Mouse (Mus musculus) midbrain, embryonic 16.5 days (tissue): ENCODE results near the gene Lypd6. TPM values are rescaled to one million over a fixed set of nuclear protein-coding genes. Genes with fewer than 3 reads are reported as not detected.

Experiments
- ATAC-seq: fragments of 200-750 bp; cut with Nextera tagmentation; 2 replicates; pipeline ENCODE4 v1.8.0; 2017; ENCODE audit warnings: moderate TSS enrichment
- H3K27ac ChIP-seq: fragments of 300-500 bp; sonication (generic); 2 replicates; pipeline ENCODE4 v1.5.1; 2014; ENCODE audit warnings: mild to moderate bottlenecking, low read length, mixed read lengths
- H3K27me3 ChIP-seq: fragments of 300-500 bp; sonication (generic); 2 replicates; pipeline ENCODE4 v1.6.1; 2014; ENCODE audit warnings: low read depth, low read length, mixed read lengths; ENCODE audit not compliant: control insufficient read depth, insufficient read depth
- H3K36me3 ChIP-seq: fragments of 300-500 bp; sonication (generic); 2 replicates; pipeline ENCODE4 v1.6.1; 2014; ENCODE audit warnings: mild to moderate bottlenecking, low read length, moderate library complexity, mixed read lengths; ENCODE audit not compliant: control insufficient read depth, insufficient read depth
- H3K4me1 ChIP-seq: fragments of 300-500 bp; sonication (generic); 2 replicates; pipeline ENCODE4 v1.6.1; 2014; ENCODE audit warnings: mild to moderate bottlenecking, low read length, mixed read lengths; ENCODE audit not compliant: control insufficient read depth, insufficient read depth
- H3K4me2 ChIP-seq: fragments of 300-500 bp; sonication (generic); 2 replicates; pipeline ENCODE4 v1.6.1; 2014; ENCODE audit warnings: mild to moderate bottlenecking, low read length, mixed read lengths
- H3K4me3 ChIP-seq: fragments of 300-500 bp; sonication (generic); 2 replicates; pipeline ENCODE4 v1.5.1; 2014; ENCODE audit warnings: low read depth, mild to moderate bottlenecking, low read length, moderate library complexity, mixed read lengths
- H3K9ac ChIP-seq: fragments of 300-500 bp; sonication (generic); 2 replicates; pipeline ENCODE4 v1.6.1; 2014; ENCODE audit warnings: low read depth, low read length, mixed read lengths
- H3K9me3 ChIP-seq: fragments of 300-500 bp; sonication (generic); replicated peaks from 2 replicates; pipeline ENCODE4 v1.6.1; 2014; ENCODE audit warnings: mild to moderate bottlenecking, low read length, mixed read lengths; ENCODE audit not compliant: control insufficient read depth, poor library complexity, severe bottlenecking
- WGBS: fragments of 180-500 bp; shearing (Covaris S2); extraction: QIAGEN DNeasy Blood & Tissue Kit; methylation state at CpG from one replicate; pipeline ENCODE4 v1.1.7; 2014; 5-methylcytosine and 5-hydroxymethylcytosine counted together
- polyA plus RNA-seq: library from polyadenylated mRNA; unstranded; fragments of >200 nt; fragmentation: Nextera tagmentation; extraction: Ambion mirVana; gene quantifications from 2 replicates; pipeline ENCODE4 v1.2.1, GENCODE M21; 2015

The Lypd6 gene
- polyA plus RNA-seq, 1 experiment from 2014 or later: 14.4 TPM

- no peak for ATAC-seq
- H3K9me3 ChIP-seq: no peaks in the 10 kb centered on the region
- H3K4me3 ChIP-seq: no peak overlapping the region
- no peaks in the 10 kb centered on the region for H3K36me3 ChIP-seq
- no peaks in the 10 kb centered on the region for H3K27me3 ChIP-seq
- no peak overlapping the region for H3K9ac ChIP-seq
- 70% methylated on average over 7 of the region's 7 CpGs for WGBS
- H3K27ac ChIP-seq: no peak overlapping the region
- H3K4me1 ChIP-seq: peaks cover 13% of the 10 kb centered on the region; the same call in 1 of the 2 replicates
- no peak overlapping the region for H3K4me2 ChIP-seq
Observed at GRCm38 (mm10) chr2:50103850-50104503, 37.7 kb downstream of the Lypd6 start.

- Histone ChIP-seq H3K9me3 (no peaks in the 10 kb centered on the region), H3K27ac (no peak overlapping the region), H3K4me2 (no peak overlapping the region), H3K27me3 (no peaks in the 10 kb centered on the region), H3K9ac (no peak overlapping the region), H3K4me1 (peaks cover 9% of the 10 kb centered on the region; the same call in 1 of the 2 replicates), H3K4me3 (no peak overlapping the region), H3K36me3 (no peaks in the 10 kb centered on the region)
- no peak for ATAC-seq
- WGBS: 83% methylated on average over 3 of the region's 3 CpGs
Observed at GRCm38 (mm10) chr2:50105590-50105989, 39.4 kb downstream of the Lypd6 start.

GRCm38 (mm10) chr2:50105992-50106391 is 39.8 kb downstream of the Lypd6 start:
- no peak for ATAC-seq
- Histone ChIP-seq H3K9ac (no peak overlapping the region), H3K4me3 (no peak overlapping the region), H3K9me3 (no peaks in the 10 kb centered on the region), H3K4me2 (no peak overlapping the region), H3K36me3 (no peaks in the 10 kb centered on the region), H3K27me3 (no peaks in the 10 kb centered on the region), H3K4me1 (peaks cover 7% of the 10 kb centered on the region; the same call in 1 of the 2 replicates), H3K27ac (no peak overlapping the region)
- 85% methylated on average over 3 of the region's 3 CpGs for WGBS

- H3K9ac ChIP-seq: no peak overlapping the region
- H3K27ac ChIP-seq: no peak overlapping the region
- H3K9me3 ChIP-seq: no peaks in the 10 kb centered on the region
- no peaks in the 10 kb centered on the region for H3K27me3 ChIP-seq
- H3K36me3 ChIP-seq: no peaks in the 10 kb centered on the region
- no peak for ATAC-seq
- no peak overlapping the region for H3K4me3 ChIP-seq
- H3K4me2 ChIP-seq: no peak overlapping the region
- H3K4me1 ChIP-seq: peaks cover 2% of the 10 kb centered on the region; the same call in 1 of the 2 replicates
- 62% methylated on average over 3 of the region's 3 CpGs for WGBS
Observed at GRCm38 (mm10) chr2:50106879-50107278, 40.6 kb downstream of the Lypd6 start.

- Histone ChIP-seq H3K4me3 (no peak overlapping the region), H3K9ac (no peak overlapping the region), H3K4me2 (no peak overlapping the region), H3K27me3 (no peaks in the 10 kb centered on the region), H3K9me3 (no peaks in the 10 kb centered on the region), H3K27ac (0 out of 2 replicates have a peak overlapping the region, but pooled peaks have one; percentile 24), H3K4me1 (peaks cover 2% of the 10 kb centered on the region; the same call in 1 of the 2 replicates), H3K36me3 (no peaks in the 10 kb centered on the region)
- WGBS: 67% methylated on average over 10 of the region's 10 CpGs
- no peak for ATAC-seq
Observed at GRCm38 (mm10) chr2:50110167-50110566, 43.9 kb downstream of the Lypd6 start.

GRCm38 (mm10) chr2:50111169-50111568 is 44.9 kb downstream of the Lypd6 start:
- peak; percentile 25; the same call in 1 of the 2 replicates for ATAC-seq
- no peaks in the 10 kb centered on the region for H3K9me3 ChIP-seq
- 69% methylated on average over 3 of the region's 3 CpGs for WGBS
- no peak overlapping the region for H3K27ac ChIP-seq
- H3K4me2 ChIP-seq: no peak overlapping the region
- H3K36me3 ChIP-seq: no peaks in the 10 kb centered on the region
- H3K9ac ChIP-seq: no peak overlapping the region
- no peak overlapping the region for H3K4me3 ChIP-seq
- no peaks in the 10 kb centered on the region for H3K27me3 ChIP-seq
- peaks cover 2% of the 10 kb centered on the region; the same call in 1 of the 2 replicates for H3K4me1 ChIP-seq

GRCm38 (mm10) chr2:50111609-50112008 is 45.4 kb downstream of the Lypd6 start:
- H3K9me3 ChIP-seq: no peaks in the 10 kb centered on the region
- H3K27ac ChIP-seq: no peak overlapping the region
- H3K4me3 ChIP-seq: no peak overlapping the region
- no peaks in the 10 kb centered on the region for H3K36me3 ChIP-seq
- H3K4me1 ChIP-seq: peaks cover 2% of the 10 kb centered on the region; the same call in 1 of the 2 replicates
- 67% methylated on average over 1 of the region's 1 CpGs for WGBS
- H3K9ac ChIP-seq: no peak overlapping the region
- ATAC-seq: no peak
- H3K4me2 ChIP-seq: no peak overlapping the region
- H3K27me3 ChIP-seq: no peaks in the 10 kb centered on the region

GRCm38 (mm10) chr2:50112427-50112826 is 46.2 kb downstream of the Lypd6 start:
- Histone ChIP-seq H3K9ac (no peak overlapping the region), H3K9me3 (no peaks in the 10 kb centered on the region), H3K4me2 (no peak overlapping the region), H3K4me1 (peaks cover 2% of the 10 kb centered on the region; the same call in 1 of the 2 replicates), H3K4me3 (no peak overlapping the region), H3K27ac (no peak overlapping the region), H3K36me3 (no peaks in the 10 kb centered on the region), H3K27me3 (no peaks in the 10 kb centered on the region)
- ATAC-seq: no peak
- 88% methylated on average over 5 of the region's 5 CpGs for WGBS

- no peak overlapping the region for H3K27ac ChIP-seq
- 91% methylated on average over 7 of the region's 7 CpGs for WGBS
- H3K4me2 ChIP-seq: no peak overlapping the region
- no peaks in the 10 kb centered on the region for H3K36me3 ChIP-seq
- no peak overlapping the region for H3K4me3 ChIP-seq
- H3K9me3 ChIP-seq: no peaks in the 10 kb centered on the region
- no peaks in the 10 kb centered on the region for H3K4me1 ChIP-seq
- no peaks in the 10 kb centered on the region for H3K27me3 ChIP-seq
- ATAC-seq: no peak
- H3K9ac ChIP-seq: no peak overlapping the region
Observed at GRCm38 (mm10) chr2:50119101-50119500, 52.9 kb downstream of the Lypd6 start.
